Mouse (Mus musculus) thymus, postnatal 14 days (tissue): ENCODE results near the gene Adgrv1.

Experiments
- DNase-seq: peaks from one replicate; pipeline ENCODE4 v3.0.0; 2021

Gene Adgrv1

DNA sequence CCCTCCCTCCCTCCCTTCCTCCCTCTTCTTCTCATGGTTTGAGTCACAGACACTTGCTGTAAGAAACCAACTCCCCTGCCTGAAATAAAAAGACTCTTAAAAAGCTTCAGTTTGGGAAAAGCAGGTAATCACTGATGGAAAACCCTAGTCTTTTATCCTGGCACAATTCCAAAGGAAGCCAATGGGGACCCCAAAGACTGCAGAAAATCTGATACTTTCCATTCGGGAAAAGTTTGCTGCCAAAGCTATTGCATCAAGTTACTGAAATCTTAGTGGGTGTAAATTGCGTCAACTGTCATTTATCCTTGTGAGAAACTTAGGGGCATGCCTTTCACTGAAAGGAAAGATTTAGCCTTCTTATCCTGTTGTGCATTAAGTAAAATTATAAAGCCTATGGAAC lies 398.9 kb downstream of the Adgrv1 start:
- DNase-seq = no peak

DNA sequence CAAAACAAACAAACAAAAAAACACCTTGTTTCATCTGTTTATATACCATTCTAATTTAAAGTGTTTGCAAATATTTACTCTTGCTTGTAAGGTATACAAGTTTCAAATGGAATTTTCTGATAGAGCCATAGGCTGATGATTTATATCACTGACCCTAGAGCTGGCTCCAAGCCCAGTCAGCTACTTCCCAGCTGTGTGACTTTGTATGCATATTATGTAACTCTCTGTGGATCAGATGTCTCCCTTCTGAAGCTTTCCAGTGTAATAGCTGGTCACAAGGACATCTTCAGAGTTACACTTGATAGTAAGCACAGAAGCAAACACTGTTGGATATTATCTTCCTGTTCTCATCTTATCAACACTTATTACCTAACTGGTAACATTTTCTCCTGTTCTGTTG lies 400.1 kb downstream of the Adgrv1 start:
- DNase-seq = no peak

DNA sequence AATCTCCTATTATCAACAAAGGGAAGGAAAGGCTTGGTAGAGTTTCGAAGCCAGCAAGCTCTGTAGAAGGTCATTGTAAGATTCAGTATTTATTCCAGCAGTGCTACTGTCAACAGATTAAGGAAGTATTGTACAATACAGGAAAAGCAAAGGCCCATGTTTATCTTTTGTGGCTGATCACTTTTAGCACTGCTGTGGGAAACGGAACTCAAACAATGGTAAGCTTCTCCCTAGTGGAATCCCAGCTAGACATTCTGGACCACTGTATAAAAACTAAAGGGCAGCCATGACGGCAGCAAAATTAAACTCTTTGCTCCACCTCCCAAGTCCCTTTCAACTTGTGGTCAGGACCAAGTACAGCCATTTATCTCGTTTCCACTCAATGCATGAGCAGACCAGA lies 402.8 kb downstream of the Adgrv1 start:
- no peak for DNase-seq

DNA sequence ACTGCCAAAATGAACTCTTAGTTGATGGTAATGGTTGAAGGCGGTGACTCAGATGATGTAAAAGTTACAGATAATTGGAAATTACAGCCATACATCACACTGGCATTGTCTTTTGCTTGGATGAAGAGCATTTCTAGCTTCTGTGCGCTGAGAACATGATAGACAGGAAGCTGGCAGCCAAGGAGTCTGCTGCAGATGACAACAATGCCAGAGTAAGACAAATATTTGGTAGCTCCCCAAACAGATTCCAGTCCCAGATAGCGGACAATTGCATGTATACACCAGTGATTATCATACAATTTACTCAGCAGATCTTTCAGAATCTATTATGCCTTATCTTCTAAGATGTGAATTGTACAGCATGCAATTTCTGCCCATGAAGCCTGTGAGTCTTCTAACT lies 409.2 kb downstream of the Adgrv1 start:
- no peak for DNase-seq

DNA sequence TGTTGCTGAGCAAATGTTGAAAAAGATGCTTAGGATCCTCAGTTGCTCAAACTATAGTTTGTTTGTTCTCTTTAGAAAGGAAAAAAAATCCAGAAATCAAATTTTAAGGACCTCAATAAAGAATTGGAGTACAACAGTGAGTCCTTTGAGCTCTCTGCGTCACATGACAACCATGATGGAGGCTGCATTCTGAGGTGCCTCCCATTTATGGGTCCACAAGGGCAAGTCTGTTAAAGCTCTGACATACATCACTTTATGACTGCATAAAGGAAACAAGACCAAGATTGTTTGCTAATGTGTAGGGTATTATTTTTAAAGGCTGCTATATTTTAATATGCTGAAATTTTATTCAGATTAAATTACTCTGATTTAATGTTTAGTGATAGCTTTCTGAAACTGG lies 410.6 kb downstream of the Adgrv1 start:
- no peak for DNase-seq

DNA sequence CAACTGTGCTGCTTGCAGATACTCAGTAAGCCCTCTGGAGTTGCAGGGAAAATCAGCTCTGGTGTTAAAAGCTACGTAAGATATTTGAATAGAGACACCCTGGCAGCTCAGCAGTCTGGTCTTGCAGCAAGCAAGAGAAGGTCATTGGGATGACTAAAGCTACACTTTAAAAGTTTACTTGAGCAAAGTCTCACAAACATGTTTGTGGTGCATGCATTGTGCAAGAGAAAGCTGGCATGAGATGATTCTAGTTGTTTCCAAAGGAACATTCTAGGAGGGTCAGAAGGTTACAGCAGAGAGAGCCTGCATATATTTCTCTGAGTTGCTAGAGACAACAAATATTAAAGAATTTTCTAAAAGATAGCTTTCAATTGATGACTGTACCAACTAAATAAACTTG lies 421.5 kb downstream of the Adgrv1 start:
- no peak for DNase-seq

DNA sequence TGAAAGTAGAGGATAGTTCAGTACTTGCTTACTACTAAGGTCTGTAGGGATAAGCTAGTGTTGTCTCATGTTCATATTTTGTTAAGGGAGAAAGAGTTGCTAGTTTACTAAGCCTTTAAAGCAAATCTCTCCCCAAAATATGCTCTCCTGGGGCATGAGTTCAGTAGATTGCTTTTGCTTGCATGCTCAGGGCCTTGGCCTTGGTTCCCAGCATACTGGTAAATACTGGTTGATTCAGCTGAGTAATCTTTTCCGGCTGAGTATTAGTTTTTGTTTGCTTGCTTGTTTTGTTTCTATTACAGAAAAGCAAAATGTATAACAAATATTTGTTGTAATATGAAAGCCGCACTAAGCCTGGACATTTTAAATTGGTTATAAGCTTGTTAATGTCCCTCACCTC lies 422.4 kb downstream of the Adgrv1 start:
- DNase-seq = no peak

DNA sequence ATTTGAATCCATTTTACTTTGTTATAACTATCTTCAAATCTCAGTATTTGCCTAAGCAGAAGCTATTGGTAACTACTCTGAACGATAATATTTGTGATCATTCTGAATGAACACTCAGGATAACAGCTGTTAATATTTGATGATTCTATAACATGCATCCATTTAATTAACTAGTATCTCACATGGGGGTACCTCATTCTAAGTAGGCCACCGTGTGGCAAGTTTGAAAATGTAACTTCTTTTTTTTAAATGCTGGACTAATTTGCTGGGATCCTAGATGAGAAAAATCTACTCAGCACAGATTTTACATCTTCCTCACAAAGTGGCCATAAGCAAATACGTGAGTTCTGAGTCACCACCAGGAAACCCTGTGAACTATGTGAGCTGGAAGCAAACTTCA lies 423.1 kb downstream of the Adgrv1 start:
- no peak for DNase-seq

DNA sequence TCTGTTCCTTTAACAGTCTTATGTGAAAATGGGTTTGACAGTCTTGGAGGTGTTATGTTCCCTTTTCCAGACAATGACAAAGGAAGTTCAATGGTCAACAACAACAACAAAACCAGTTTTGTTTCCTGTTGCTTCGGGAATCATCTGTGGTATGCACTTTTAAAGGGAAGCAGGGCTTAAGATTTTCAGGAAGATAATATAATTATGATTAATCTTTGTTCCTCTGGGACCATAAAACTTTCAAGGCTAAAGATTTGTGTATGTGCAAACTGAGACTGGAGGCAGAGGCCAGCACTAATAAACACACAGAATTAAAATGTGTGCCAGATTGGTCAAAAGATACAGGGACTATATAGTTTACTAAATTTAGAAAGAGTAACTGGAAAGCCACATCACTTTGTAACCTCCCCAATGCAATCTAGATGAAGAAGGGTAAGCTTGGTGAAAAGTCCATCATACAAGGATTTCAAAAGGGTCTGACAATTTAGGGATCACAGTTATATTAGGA lies 424.8 kb downstream of the Adgrv1 start:
- DNase-seq = no peak

DNA sequence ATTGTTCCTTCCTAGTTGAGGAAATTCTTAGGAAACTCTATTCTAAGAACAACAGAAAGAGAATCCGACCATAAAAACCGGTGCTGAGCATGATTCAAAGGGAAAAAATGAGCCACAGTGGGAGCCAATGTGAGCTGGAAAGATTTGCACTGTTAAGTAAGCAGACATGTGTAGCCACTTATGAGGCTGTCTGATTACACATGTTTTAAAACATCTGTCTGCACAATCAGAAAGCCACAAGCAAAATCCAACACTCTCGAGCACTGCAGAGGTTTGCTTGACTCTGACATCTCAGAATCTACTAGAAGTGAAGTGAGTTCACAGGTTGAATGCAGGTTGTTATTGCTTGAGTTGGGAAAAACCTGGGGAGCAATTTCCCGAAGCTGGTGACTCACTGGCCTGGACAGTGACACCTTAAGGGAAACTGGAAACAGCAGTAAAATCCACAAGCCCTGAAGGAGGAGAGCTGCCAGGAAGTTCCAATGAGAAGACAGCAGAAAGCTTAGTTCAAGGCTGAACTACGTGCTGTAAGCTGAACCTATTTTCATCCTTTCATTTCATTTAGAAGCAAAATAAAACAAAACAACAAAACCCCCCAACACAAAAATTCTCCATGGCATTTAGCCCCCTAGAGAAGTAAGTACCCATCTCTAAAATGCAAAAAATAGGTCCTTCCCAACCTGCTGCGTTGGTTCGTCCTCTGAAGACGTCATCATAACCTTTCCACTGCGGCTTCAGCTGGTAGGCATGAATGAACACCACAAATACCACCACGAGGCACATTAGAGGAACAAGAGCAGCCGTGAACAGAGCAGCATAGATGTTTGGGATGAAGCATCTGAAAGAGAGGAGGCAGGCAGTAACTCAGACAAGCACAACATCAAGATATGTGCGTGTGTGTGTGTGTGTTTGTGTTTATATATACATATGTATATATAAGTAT lies 450.7 kb downstream of the Adgrv1 start:
- no peak for DNase-seq

DNA sequence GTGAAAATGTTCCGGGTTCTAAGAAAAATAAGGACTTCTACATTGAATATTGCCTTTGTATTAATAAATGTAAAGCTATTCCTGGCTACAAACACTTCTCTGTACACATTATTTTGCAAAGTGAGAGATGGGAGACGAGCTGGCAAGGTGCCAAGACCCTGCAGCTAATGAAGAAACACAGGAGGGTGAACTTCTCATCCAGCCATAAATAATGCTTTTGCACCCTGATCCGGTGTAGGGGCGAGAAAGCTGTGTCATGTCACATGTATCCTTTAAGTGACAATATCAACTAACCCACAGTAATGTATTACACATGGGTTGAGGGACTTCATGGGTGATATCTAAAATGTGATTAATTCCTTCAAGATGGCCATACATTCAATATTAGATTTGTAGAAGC lies 451.5 kb downstream of the Adgrv1 start:
- DNase-seq = no peak

DNA sequence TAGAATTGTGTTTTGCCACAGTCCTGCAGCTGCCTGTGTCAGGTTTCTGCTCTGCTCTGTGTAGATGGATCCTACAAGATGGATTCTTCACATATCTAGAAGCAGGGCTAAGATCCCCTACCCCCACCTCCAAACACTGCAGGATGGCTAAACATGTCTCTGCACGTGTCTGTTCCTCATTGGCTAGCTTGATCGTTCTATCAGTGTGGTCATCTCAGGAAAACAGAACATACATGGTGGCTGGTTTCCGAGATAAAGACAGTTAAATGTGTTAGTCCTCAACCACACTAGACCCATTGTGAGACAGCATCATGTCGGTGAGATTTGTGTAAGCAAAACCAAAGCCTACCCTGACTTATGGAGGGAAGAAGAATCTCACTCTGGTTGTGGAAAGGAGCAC lies 456.1 kb downstream of the Adgrv1 start:
- no peak for DNase-seq

DNA sequence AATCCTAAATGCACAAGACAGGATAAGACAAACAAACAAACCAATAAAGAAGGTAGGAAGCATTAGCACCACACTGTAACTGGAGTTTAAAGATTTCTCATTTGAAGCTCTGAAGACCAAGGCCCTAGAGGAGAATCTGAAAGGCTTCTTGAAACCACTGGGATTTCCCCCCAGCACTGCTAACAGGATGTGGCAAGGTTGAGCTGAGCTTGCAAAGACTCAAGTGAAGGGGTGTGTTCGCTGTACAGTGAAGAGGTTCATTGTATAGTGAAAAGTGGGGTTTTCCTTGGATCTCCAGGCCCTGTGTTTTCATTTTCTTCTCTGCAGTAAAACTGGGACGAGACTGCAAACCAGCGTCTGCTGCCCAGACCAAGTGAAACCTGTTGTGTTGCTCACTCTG lies 456.9 kb downstream of the Adgrv1 start:
- peak; percentile 33 for DNase-seq

DNA sequence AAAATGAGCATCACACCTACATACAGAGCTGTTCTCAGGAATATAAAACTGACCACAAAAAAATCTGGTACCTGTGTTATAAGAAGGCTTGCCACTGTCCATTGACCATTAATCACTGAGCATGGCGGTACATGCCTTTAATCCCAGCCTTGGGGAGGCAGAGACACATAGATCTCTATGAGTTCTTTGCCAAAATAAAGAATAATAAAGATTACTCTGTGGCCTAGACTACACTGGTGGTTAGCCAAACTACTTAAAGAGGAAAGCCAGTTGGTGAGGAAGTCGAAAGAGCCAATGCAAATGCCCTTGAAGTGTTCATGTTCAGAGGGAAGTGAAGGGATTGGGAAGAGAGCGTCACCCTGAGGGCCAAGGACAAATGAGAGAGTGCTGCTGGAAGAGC lies 461.8 kb downstream of the Adgrv1 start:
- DNase-seq = no peak

DNA sequence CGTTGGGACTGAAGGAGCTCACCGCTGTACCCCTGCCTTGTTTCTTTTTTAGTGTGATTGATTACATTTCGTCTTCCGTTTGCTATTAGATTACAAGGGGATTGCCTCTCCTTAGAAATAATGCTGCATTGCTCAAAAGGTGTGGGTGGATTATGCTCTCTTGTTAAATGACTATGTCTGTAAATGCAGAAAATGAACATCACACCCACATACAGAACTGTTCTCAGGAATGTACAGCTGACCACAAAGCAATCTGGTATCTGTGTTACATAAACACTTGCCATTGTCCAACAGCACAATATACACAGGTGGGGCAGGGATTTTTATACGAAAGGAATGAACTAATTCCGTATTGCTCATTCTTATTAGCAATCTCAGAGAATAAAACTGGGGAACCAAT lies 465.5 kb downstream of the Adgrv1 start:
- no peak for DNase-seq

DNA sequence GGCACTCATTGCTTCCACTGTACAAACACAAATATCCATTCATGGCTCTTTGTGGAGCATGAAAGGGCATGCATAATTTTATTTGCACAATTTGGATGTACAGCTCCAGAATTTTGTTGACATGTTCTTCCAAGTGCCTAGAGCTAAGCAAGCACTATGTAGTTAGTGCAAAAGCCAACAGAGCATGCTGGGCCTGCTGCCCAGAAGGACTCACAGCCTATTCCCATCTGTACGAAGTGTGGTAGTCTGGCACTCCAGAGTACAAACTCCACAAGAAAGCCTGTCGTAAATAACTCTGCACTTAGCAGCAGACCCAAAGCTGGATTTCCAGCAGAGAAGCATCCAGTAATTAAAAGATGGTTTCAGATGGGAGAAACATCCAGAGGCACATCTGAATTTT lies 473.1 kb downstream of the Adgrv1 start:
- DNase-seq = no peak

DNA sequence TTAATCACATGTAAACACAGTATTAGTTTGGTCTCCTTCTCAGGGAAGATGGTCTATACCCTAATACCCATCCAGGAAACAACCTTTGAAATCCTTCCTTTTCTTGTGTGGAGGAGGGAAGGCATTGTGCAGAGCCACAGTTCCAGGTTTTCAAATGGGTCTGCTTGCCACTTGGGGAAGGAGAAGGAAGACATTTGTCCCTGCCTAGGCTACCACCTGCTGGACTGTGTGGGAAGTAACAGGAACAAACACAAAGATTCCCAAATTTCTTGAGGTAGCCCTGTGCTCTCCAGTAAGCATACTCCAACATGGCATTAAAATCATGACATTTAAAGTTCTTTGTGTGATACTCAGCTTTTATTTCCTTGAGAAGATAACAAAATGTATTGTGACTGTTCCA lies 477.6 kb downstream of the Adgrv1 start:
- DNase-seq = no peak

DNA sequence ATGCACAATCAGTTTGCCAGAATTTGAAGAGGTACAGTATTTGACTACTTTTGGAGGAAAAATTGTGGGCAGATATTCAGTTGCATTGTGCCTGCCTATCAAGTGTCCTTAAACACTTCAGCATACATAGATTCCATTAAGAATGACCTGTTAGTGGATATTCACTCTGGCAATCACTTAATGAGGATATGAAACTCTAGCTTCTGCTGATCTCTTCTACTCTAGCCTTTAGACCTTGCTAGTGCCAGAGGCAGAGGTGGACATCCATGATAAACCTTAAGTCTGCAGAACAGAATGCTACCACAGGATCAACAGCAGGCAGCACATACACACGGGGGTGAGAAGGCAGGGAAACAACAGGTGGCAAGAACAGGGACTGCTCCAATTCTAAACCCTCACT lies 488.5 kb downstream of the Adgrv1 start:
- no peak for DNase-seq

DNA sequence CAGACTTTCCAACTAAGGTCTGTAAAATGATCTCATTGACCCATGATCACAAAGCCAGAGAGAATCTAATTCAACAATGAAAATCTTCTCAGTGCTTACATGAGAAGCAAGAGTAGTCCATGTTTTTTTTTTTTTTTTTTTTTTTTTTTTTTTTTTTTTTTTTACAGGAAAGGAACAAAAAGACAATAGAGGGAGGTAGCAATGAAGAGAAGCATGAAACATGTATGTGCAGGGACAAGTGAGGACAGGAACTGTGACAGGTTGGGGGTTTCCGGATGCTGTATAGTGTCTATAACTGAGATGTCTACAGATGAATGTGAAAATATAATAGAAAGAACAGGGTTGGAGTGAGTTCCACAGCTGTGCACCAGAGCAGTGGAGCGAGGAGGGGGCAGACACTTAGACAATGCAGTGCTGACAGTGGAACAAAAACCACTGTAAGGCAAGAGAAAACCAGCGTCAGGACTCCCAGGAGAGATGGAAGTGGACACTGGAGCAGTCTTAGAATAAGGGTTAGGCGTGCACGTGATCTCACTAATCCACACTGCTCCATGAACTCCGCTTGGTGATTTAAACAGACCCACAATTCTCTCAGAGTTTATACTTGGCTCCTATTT lies 490.6 kb downstream of the Adgrv1 start:
- DNase-seq = no peak

DNA sequence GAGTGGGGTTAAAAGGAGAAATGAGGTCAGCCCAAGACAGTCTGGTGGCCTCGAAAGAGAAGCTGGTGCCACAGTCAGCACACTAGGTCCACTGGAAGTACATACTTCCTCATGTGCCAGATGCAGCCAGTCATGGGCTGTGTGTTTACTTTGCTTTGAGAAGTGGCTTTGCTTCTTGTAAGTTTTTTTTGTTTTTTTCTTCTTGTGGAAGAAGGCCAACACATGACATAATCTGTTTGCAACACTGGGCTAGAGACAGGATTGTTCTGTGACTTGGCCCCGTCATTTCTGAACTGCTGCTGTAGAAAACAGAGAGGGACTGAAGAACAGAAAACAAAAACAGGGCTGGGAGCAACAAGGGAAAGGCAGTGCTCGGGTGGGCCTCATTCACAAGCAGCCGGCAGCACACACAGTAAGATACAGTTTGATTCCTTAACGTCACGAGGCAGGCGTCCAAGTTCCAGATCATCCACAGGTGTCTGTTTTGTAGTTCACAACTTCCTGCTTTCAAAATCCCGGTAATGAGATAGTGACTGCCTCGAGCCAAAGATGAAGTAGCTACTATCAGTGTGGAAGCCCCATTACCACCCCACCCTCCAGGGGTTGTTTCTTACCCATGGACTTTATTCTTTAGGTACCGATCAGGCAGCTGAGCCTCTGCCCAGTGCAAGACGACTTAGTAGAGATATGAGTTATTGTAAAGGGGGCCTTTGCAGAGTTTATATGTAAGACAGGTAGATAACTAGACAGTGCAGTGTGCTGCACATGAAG lies 496.1 kb downstream of the Adgrv1 start:
- DNase-seq = no peak

DNA sequence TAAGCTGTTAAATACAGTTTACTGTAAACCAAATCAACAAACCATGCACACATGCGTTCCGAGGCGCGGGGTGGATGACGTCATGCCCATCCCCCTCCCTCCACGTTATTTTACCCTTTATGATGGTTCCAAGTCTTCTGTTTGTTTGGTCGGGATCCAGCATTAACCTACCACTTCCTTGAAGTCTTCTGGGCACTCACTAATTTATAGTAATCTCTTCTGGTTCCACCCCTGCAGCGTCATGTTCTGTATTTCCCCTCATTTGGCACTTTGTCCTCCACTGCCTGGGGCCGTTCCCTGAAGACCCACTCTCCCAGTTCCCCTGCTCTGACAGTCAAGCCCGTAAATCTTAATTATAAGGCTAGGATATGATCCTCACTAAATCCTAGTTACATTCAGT lies 497.0 kb downstream of the Adgrv1 start:
- no peak for DNase-seq

DNA sequence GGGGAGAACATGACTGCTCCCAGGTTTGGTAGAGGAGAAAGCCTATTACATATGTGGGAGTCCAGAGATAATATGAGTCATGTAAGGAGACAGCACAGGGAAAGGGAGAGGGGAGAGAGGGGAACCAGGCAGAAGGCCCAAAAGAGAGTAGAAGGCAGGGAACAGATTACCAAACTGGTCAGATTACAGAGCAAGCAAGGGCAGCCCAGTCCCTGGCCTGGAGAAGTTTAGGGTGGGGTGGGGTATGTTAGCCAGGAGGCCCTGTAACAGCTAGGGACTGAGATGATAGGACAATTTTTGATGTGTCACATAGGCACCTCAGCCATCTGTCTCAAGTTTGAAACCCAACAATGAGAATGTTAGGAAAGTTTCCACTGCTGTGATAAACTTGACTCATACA lies 498.5 kb downstream of the Adgrv1 start:
- no peak for DNase-seq

DNA sequence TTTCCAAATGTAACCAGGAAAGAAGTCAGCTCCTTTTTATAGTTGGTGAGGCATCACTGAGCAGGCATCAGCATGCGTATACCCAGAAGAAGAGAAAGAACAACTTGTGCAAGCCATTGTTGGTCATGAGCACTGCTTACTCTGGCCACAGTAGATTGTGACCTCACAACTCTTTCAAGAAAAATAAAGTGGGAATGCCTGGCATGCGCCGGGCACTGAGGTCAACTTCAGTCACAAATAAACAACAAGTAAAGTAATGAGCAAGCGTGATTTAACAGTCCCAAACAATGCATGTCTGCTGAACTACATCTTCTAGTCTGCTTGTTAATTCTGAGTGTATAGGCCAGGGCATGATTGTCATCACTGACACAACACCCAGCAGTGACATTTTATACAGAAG lies 499.6 kb downstream of the Adgrv1 start:
- no peak for DNase-seq

DNA sequence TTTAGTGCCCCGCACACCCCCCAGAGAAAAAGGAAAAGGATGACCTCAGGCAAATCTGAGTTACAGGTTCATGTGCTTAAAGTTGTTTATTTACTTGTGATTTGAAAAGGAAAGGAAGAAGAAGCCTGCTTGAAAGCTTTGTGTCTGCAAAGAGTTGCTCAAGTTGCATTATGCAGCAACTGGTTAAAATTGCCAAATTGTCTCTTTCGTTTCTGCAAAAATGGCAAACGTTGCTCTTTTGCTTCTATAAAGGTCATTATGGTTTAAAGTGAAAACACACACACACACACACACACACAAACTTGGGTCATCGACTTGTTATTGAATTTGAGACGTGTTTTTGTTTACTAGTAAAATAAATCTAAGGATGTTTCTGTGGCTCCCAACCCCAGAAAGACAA lies 500.3 kb downstream of the Adgrv1 start:
- no peak for DNase-seq
